In the genomic region with DNA sequence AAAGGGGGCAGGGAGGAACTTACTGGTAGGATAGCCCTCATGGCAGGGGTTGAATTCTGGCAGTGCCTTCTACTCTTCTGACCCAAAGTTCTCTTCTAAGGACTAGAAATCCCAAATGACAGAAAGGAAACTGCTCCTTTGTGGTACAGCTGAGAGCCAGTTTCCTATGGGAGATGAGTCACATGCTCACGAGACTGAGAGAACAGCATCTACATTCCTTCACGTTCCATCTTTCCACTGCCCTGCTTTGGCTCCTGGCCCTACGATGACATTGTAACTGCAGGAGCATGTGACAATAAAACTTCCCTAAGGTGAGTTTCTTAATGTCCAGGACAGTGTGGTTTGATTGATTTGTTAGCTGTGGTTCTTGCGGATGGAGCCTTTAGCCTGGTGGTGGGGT, we compare ENCODE assay signal across 25 mouse cellular contexts. TPM values are rescaled to one million over a fixed set of nuclear protein-coding genes. Genes with fewer than 3 reads are reported as not detected.
"Had no signal": no experiment of that assay in that cellular context is flagged by ENCODE, and none has a peak within 500 bp of the region (broad histone marks: within the 10 kb centered on the region; RNA-seq: fewer than 3 reads in every experiment).

No protein-coding gene starts in this region.

- H3K36me3 ChIP-seq: heart, embryonic 12.5 days; hindbrain, embryonic 13.5 days; hindbrain, embryonic 15.5 days; kidney, embryonic 15.5 days; limb, embryonic 13.5 days; limb, embryonic 15.5 days; liver, embryonic 12.5 days had no signal

- H3K27ac ChIP-seq: heart, adult 2 months; hindbrain, embryonic 13.5 days; hindbrain, embryonic 15.5 days; hindbrain, postnatal 0 days; kidney, embryonic 15.5 days; kidney, postnatal 0 days; limb, embryonic 13.5 days; limb, embryonic 15.5 days; liver, embryonic 12.5 days; liver, embryonic 14.5 days had no signal

- DNase-seq: gastrocnemius, postnatal 10 days; gastrocnemius, postnatal 25 days; heart, adult 11 months; heart, adult 2 months; heart, postnatal 10 days; heart, postnatal 36 days; kidney, adult 11 months; kidney, adult 2 months; kidney, adult 9 months; kidney, postnatal 14 days; kidney, postnatal 36 days; layer of hippocampus, adult 9-11 months; layer of hippocampus, postnatal 36 days; left cerebral cortex, postnatal 4 days had no signal

- H3K27me3 ChIP-seq: hindbrain, embryonic 15.5 days; limb, embryonic 13.5 days; limb, embryonic 15.5 days had no signal

- H3K4me3 ChIP-seq: heart, adult 2 months; heart, embryonic 12.5 days; hindbrain, embryonic 13.5 days; hindbrain, embryonic 15.5 days; kidney, embryonic 15.5 days; limb, embryonic 13.5 days; limb, embryonic 15.5 days; liver, embryonic 12.5 days had no signal

RNA-seq across cellular contexts. Expression of gene Nr1h3, which starts 45.7 kb away (rescaled TPM):
- total RNA-seq: hematopoietic stem cell, adult 5-6 weeks had no signal
